Mouse (Mus musculus) thymus, postnatal 25 days (tissue): ENCODE measurements around the gene Tsnaxip1.

Experiments
- DNase-seq: peaks from one replicate; pipeline ENCODE4 v3.0.0; 2022

Gene Tsnaxip1

DNA sequence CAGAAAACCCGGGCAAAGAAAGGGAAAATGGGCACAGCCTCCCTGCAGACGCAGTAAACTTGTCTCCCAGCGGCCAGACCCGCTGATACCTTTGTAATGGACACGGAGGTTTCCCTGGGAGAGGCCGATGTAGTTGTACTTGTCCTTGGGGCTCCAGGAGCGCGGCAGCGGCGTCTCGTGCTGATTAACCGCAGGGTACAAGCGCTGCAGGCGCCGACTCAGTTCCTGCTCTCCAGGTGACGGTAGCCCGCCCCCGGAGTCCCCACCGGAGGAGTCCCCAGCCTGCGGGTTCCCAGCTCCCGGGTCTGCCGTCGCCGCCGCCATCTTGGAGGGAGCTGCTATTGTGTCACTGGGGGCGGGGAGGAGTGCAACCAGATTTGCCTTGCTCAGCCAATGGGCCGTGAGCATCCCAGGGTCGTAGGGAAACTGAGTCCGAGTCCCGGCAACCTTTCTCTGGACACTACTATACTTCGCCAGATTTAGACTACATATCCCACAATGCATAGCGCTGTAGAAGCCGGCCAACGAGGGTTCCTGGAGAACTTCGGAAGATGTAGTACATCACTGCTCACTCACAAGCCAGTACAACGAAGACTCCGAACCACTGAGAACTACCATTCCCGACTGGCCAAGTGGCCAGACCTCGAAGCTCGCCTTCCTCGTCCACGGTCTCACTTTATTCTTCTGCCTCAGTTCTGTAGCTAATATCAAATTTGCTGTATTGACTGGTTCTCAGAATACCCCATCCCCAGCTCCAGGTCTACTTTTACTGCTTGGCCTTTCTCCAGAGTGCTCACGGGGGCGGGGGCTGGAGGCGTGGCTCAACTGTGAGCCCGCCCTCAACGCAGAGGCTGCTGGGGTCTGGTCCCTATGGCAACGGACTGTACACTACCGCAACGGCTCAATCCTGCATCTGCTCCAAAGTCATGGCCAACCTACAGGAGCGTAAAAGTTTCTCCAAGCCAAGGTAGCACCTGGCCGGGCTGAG lies at the start of gene Tsnaxip1, which contains the start of gene Ranbp10:
TSS of gene Tsnaxip1 (plus strand) at position 871 of the 988 bp plus-strand sequence.
TSS of gene Ranbp10 (minus strand) at position 490 of the 988 bp plus-strand sequence.
- peak; percentile 94 for DNase-seq

DNA sequence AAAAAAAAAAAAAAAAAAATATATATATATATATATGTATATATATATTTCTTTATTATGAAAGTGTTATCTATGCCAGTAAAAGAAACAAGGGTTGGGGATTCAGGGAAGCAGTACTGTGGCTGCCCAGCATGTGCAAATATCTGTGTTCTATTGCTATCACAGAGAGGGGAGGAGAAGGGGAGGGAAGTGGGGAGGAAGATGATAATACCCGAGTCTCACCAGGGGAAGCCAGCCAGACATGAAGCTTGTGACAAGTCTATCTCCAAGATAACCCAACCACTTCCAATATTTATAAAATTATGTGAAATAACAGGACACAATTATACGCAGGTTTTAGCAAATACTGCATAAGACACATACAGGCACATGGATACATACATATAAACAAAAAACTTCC lies 49.7 kb upstream of the Tsnaxip1 start:
- no peak for DNase-seq

GRCm38 (mm10) chr8:105780298-105780697 lies 47.2 kb upstream of the Tsnaxip1 start:
- DNase-seq = no peak

- DNase-seq = peak; percentile 81
Observed at GRCm38 (mm10) chr8:105788241-105788640, 39.3 kb upstream of the Tsnaxip1 start.

GRCm38 (mm10) chr8:105788927-105789326 lies 38.6 kb upstream of the Tsnaxip1 start:
- peak; percentile 33 for DNase-seq

GRCm38 (mm10) chr8:105789626-105790025 lies 37.9 kb upstream of the Tsnaxip1 start:
- DNase-seq = no peak

- no peak for DNase-seq
Observed at GRCm38 (mm10) chr8:105793331-105793730, 34.2 kb upstream of the Tsnaxip1 start.

DNA sequence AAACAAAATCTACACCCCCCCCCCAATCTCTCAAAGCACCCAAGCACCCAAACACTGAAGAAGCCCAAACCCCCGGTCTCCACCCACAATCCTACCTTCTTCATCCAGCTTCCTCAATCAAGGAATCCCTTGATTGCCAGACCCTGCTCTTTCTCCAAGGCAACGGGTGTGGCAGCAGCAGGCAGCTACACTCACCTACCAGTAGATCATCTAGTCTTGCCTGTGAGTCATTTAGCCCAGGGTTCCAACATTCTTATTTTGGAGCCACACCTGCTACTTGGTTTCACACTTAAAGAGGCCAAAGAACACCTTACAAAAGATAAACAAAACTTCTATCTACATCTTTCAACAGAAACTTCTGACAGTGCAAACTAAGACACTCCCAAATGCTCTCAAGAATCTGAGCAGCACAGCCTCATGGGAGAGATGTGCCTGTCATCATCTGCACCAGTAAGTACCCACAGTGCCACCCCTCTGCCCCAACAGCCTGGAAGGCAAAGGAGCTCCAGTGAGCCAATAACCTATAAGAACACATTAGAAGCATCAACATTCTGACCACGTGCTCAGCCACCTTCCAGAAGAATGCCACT lies 33.4 kb upstream of the Tsnaxip1 start:
- DNase-seq = no peak

DNA sequence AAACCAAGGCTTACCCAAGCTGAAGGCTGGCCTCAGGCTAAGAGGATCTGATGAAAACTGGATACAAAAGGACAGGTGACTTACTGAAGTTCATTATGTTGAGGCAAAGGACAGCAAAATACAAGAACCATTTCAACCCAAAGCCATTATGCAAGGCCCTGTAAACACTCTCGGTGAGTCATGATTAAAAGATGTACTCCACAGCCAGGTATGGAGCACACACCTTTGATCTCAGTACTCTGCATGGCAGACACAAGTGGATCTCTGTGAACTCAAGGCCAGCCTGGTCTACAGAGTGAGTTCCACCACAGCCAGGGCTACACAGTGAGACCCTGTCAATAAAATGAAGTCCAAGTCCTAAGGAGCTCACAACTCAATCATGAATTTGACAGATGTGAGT lies 31.7 kb upstream of the Tsnaxip1 start:
- no peak for DNase-seq

GRCm38 (mm10) chr8:105798408-105798807 lies 29.1 kb upstream of the Tsnaxip1 start:
- no peak for DNase-seq

DNA sequence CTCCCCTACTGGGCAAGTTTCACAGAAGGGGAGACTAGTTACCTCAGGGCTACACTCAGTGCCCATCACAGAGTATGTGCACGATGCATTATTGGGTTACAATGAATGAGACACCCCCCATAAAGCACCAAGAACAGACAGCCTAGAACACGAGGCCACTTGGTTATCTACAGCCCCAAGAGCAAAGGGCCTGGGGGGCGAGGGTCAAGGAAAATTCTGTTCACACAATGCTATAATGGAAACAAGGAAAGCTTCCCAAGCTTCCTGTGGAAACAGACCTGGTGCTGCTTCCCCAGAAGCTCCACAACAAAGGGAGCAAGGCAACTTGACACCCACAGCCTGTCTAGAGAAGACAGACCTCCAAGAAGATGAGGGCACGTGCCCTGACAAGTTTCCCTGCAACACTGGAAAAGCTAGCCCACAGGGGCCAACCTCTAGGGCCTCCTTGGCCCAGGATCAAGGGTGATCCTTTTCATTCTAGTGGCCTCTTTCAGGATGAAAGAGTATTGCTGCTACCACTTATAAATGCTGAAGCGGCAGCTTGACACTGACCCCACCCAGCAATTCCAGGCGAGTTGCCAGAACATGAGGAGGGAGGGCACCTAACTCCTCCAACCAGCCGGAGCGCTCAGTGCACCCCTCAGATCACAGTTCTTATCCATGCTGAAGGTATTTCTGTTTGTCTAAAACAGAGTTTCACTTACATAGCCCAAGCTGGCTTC lies 28.3 kb upstream of the Tsnaxip1 start:
- no peak for DNase-seq

- DNase-seq = no peak
Observed at GRCm38 (mm10) chr8:105801153-105801904, 26.2 kb upstream of the Tsnaxip1 start.

- DNase-seq = no peak
Observed at GRCm38 (mm10) chr8:105804797-105805196, 22.7 kb upstream of the Tsnaxip1 start.

DNA sequence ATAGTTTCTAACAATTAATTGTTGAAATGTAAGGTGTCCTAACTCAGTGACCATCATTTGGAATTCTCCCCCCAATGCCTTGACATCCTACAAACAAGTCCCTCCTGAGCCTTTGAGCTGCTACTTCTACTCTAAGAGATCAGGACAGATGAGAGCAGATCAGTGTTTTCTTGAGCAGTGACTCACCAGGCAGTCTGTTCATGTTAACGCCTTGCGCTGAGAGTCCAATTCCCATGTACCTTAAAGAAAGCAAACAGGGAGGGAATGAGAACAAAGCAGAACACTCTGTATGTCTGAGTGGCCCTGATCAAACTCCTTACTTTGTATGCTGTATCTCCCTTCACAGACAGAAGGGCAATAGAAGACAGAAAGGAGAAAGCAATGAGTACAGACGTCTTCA lies 22.2 kb upstream of the Tsnaxip1 start:
- no peak for DNase-seq

DNA sequence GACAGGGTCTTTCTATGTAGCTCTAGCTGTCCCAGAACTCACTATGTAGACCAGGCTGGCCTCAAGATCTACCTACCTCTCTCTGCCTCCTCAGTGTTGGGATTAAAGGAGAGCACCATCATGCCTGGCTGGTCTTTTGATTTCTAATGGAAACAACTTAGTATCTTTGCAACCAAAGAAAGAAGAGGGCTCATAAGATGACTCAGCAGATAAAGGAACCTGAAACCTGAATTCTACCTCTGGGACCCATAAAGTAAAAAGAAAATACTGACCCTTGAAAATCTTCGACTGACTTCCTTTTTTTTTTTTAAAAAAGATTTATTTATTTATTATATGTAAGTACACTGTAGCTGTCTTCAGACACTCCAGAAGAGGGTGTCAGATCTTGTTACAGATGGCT lies 21.6 kb upstream of the Tsnaxip1 start:
- DNase-seq = no peak

GRCm38 (mm10) chr8:105807766-105808165 lies 19.8 kb upstream of the Tsnaxip1 start:
- no peak for DNase-seq

- no peak for DNase-seq
Observed at GRCm38 (mm10) chr8:105808480-105808879, 19.1 kb upstream of the Tsnaxip1 start.

DNA sequence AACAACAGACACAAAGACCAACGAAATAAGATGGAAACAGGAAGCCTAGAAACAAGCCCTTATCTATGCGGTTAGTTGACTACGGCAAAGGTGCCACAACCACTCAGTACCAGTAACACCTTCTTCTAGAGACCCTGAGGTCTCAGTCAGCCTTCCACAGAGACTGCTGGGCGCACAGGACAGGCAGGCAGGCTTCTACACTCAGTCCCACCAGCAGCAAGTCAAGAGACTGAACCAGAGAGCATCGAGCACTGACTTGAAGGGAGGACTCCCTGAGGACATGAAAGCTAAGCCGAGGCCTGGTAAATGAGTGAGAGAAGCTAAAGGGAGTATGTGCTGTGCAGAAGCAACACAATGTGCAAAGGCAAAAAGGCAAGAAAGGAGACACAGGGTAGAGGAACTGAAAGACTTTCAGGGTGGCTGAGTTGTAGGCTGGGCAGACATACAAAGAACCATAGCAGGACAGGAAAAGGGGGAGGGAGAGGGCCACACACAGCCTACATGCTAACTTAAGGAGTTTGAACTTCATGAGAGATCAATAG lies 17.2 kb upstream of the Tsnaxip1 start:
- DNase-seq = peak; percentile 24

DNA sequence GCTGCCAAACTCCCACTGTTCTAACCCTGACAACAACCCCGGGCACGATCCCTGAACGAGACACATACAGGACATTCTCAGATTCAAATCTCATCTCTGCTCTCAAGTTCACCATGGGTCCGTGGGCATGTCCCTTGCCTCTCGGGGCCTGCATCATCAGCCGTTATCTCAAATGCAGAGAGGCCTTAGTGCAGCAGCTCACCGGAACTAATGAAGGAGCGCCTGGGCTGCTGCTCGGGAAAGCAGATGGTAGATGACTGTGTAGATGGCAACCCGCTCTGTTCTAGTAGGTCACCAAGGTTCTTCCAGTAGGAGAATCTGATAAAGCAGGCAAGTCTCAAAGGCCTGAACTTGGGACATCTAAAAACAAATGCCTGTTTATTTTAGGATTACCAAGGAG lies 16.5 kb upstream of the Tsnaxip1 start:
- no peak for DNase-seq

DNA sequence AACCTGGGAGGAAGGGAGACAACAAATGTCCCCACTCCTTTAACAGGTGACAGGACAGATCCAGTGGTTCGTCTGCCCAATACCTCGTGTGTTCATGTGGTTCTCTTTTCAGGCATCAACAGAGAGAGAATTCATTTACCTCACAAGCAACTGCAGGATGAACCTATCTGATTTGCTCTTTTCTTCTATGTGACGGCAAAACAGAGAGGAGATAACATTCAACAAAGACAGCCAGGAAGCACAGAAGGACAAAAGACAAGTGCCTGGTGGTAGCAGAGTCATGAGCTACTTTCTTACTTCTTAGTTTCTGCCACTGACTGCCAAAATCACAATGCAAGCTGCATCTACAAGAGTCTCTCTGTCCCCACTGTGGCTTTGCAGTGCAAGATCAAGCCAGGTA lies 16.0 kb upstream of the Tsnaxip1 start:
- DNase-seq = no peak

- DNase-seq = no peak
Observed at GRCm38 (mm10) chr8:105812511-105812910, 15.0 kb upstream of the Tsnaxip1 start.

DNA sequence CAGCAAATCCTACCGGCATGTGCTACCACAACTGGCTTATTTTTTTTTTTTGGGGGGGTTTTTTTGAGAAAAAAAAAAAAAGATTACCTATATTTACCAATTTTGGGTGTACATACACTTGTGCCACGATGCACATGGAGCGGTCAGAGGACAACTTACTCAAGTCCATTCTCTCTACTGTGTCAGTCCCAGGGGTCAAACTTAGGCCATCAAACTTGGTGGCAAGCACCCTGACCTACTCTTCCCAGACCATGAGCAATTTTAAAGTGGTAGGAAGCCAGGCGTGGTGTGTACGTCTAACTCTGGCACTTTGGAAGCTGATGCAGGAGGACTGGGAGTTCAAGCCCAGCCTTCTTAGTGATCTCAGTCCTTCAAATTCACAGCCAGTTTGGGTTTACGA lies 14.3 kb upstream of the Tsnaxip1 start:
- DNase-seq = no peak
